Mouse (Mus musculus): ENCODE measurements around the gene Tm4sf20. TPM values are rescaled to one million over a fixed set of nuclear protein-coding genes. Genes with fewer than 3 reads are reported as not detected.

The Tm4sf20 gene
- polyA plus RNA-seq, 1 experiment = not detected

GRCm38 (mm10) chr1:82724339-82725025 is 43.8 kb downstream of the Tm4sf20 start, which contains the start of gene Mff:
Gene Mff (plus strand): TSS chr1:82724890.
- peak; percentile 89 to 97 for DNase-seq (ENCODE audit: extremely low spot score in 1 of 2, low spot score in 1 of 2)

GRCm38 (mm10) chr1:82717816-82718512 is 50.3 kb downstream of the Tm4sf20 start:
- DNase-seq (ENCODE audit: extremely low spot score in 1 of 2, low spot score in 1 of 2) = peak in 1 of 2 experiments; percentile 27

Other genes starting within 250 kb of the Tm4sf20 start
- gene Col4a4, start 181.6 kb downstream of the Tm4sf20 start, polyA plus RNA-seq (2012; rRNA removed) = 0.27 and 0.34 TPM in 2 replicates
- gene Col4a3, start 181.5 kb downstream of the Tm4sf20 start, polyA plus RNA-seq (2012; rRNA removed) = 0.21 and 0.28 TPM in 2 replicates
- 309 and 333 TPM in 2 replicates for gene Mff, start 43.6 kb downstream of the Tm4sf20 start, polyA plus RNA-seq (2012; rRNA removed)
- gene Gm47791, start 2.8 kb upstream of the Tm4sf20 start, polyA plus RNA-seq (2012; rRNA removed) = not detected in 2 replicates
- 36.0 and 36.3 TPM in 2 replicates for gene Agfg1, start 71.0 kb upstream of the Tm4sf20 start, polyA plus RNA-seq (2012; rRNA removed)
- 1.5 and 2.2 TPM in 2 replicates for gene A030005L19Rik, start 144.9 kb upstream of the Tm4sf20 start, polyA plus RNA-seq (2012; rRNA removed)
- 0.15 and 0.20 TPM in 2 replicates for gene A030014E15Rik, start 156.5 kb upstream of the Tm4sf20 start, polyA plus RNA-seq (2012; rRNA removed)
- not detected in 2 replicates for gene Gm6217, start 162.9 kb upstream of the Tm4sf20 start, polyA plus RNA-seq (2012; rRNA removed)
- not detected in 2 replicates for gene A030003K21Rik, start 174.9 kb upstream of the Tm4sf20 start, polyA plus RNA-seq (2012; rRNA removed)
- gene Gm7544, start 187.6 kb upstream of the Tm4sf20 start, polyA plus RNA-seq (2012; rRNA removed) = not detected in 2 replicates
- not detected in 2 replicates for gene Gm47955, start 191.8 kb upstream of the Tm4sf20 start, polyA plus RNA-seq (2012; rRNA removed)
- not detected in 2 replicates for gene Gm47959, start 232.1 kb upstream of the Tm4sf20 start, polyA plus RNA-seq (2012; rRNA removed)